Mouse (Mus musculus) small intestine, adult 2 months (tissue): ENCODE measurements at regions not wholly inside any gene's neighbourhood (a gene's known extent, or its start where the extent isn't known, plus 50 kb on each side); places are given as distances from the start of the nearest gene placed in this dataset.
A peak's percentile ranks its signal among the peaks of the same experiment; 100 is the strongest.

Source experiments
- H3K27ac ChIP-seq: fragments of 200-500 bp; 2 replicates; pipeline ENCODE4 v1.5.1; 2012; ENCODE audit warnings: low read depth, low read length, control low read depth, inconsistent platforms; ENCODE audit not compliant: insufficient read depth
- H3K27me3 ChIP-seq: fragments of 200-500 bp; 2 replicates; pipeline ENCODE4 v1.6.1; 2012; ENCODE audit warnings: mild to moderate bottlenecking, moderate library complexity, low read length, inconsistent platforms; ENCODE audit not compliant: control insufficient read depth, insufficient read depth
- H3K36me3 ChIP-seq: fragments of 200-500 bp; 2 replicates; pipeline ENCODE4 v1.6.1; 2012; ENCODE audit warnings: mild to moderate bottlenecking, low read length, control low read depth, inconsistent platforms; ENCODE audit not compliant: control insufficient read depth, insufficient read depth
- H3K4me1 ChIP-seq: fragments of 200-500 bp; 2 replicates; pipeline ENCODE4 v1.6.1; 2012; ENCODE audit warnings: low read length, inconsistent platforms, mixed read lengths; ENCODE audit not compliant: control insufficient read depth, insufficient read depth, insufficient read length
- H3K4me3 ChIP-seq: fragments of 200-500 bp; 2 replicates; pipeline ENCODE4 v1.5.1; 2012; ENCODE audit warnings: low read depth, mild to moderate bottlenecking, control low read depth, inconsistent platforms, low read length, moderate library complexity
- CTCF ChIP-seq: fragments of 200-500 bp; IDR thresholded peaks from 2 replicates; pipeline ENCODE4 v1.5.1; 2012; ENCODE audit warnings: low read depth, mild to moderate bottlenecking, control low read depth, inconsistent platforms, low read length, moderate library complexity, mixed read lengths; ENCODE audit not compliant: insufficient replicate concordance, insufficient read length; ENCODE audit errors: extremely low read depth
- POLR2A ChIP-seq: fragments of 200-500 bp; IDR thresholded peaks from 2 replicates; pipeline ENCODE4 v1.6.1; 2012; ENCODE audit warnings: low read depth, mild to moderate bottlenecking, control low read depth, inconsistent platforms, low read length, moderate library complexity
- WGBS: fragments of 180-500 bp; shearing (Covaris S2); methylation state at CpG from one replicate; pipeline ENCODE4 v1.1.7; 2018; 5-methylcytosine and 5-hydroxymethylcytosine counted together

GRCm38 (mm10) chr10:17200524-17201426 is 522.2 kb upstream of the Cited2 start:
- H3K4me3 ChIP-seq = no peak overlapping the region
- TF ChIP-seq POLR2A (no peak), CTCF (no peak)
- WGBS = 78% methylated on average over 8 of the region's 8 CpGs
- no peaks in the 10 kb centered on the region for H3K4me1 ChIP-seq
- no peaks in the 10 kb centered on the region for H3K36me3 ChIP-seq
- H3K27me3 ChIP-seq = no peaks in the 10 kb centered on the region
- H3K27ac ChIP-seq = peak overlapping the region; percentile 35; the same call in 1 of the 2 replicates

GRCm38 (mm10) chr10:17201427-17201745 is 521.6 kb upstream of the Cited2 start:
- H3K36me3 ChIP-seq = no peaks in the 10 kb centered on the region
- no peak overlapping the region for H3K4me3 ChIP-seq
- no peak for TF ChIP-seq POLR2A
- TF ChIP-seq CTCF = no peak
- peak overlapping the region; percentile 35; the same call in 1 of the 2 replicates for H3K27ac ChIP-seq
- WGBS = 71% methylated on average over 1 of the region's 1 CpGs
- no peaks in the 10 kb centered on the region for H3K27me3 ChIP-seq
- no peaks in the 10 kb centered on the region for H3K4me1 ChIP-seq

GRCm38 (mm10) chr10:17202556-17203415 is 520.2 kb upstream of the Cited2 start:
- TF ChIP-seq CTCF = no peak
- no peak for TF ChIP-seq POLR2A
- H3K27ac ChIP-seq = no peak overlapping the region
- 70% methylated on average over 4 of the region's 4 CpGs for WGBS
- H3K4me3 ChIP-seq = no peak overlapping the region
- H3K36me3 ChIP-seq = no peaks in the 10 kb centered on the region
- H3K27me3 ChIP-seq = no peaks in the 10 kb centered on the region
- no peaks in the 10 kb centered on the region for H3K4me1 ChIP-seq

GRCm38 (mm10) chr10:17203416-17204110 is 519.5 kb upstream of the Cited2 start:
- 90% methylated on average over 4 of the region's 4 CpGs for WGBS
- no peaks in the 10 kb centered on the region for H3K27me3 ChIP-seq

DNA sequence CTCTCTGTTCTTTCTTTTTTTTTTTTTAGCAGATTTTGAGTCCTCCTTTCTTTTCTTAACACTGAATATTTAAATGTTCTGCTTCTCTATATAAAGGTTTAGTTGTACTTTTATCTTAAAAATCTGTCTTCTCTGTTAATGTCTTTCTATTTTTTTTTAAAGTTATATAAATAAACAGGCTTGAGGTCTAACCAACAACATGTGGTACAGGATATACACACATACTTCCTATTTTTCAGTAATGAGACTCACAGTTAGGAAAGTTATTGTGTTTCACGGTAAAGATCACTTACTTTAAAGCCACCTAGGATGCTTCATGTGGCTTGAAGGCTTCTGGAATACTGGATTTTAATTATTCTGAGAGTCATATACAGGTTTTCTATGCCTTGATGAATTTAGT is 518.9 kb upstream of the Cited2 start:
- WGBS = 77% methylated on average over 1 of the region's 1 CpGs
- Histone ChIP-seq H3K27ac (no peak overlapping the region), H3K4me3 (no peak overlapping the region), H3K4me1 (no peaks in the 10 kb centered on the region), H3K27me3 (no peaks in the 10 kb centered on the region), H3K36me3 (no peaks in the 10 kb centered on the region)
- TF ChIP-seq POLR2A (no peak), CTCF (no peak)

More at GRCm38 (mm10) chr10:17203416-17204110, 519.5 kb upstream of the Cited2 start:
- Histone ChIP-seq H3K36me3 (no peaks in the 10 kb centered on the region), H3K4me3 (no peak overlapping the region), H3K27ac (no peak overlapping the region), H3K4me1 (no peaks in the 10 kb centered on the region)
- no peak for TF ChIP-seq POLR2A
- TF ChIP-seq CTCF = no peak

DNA sequence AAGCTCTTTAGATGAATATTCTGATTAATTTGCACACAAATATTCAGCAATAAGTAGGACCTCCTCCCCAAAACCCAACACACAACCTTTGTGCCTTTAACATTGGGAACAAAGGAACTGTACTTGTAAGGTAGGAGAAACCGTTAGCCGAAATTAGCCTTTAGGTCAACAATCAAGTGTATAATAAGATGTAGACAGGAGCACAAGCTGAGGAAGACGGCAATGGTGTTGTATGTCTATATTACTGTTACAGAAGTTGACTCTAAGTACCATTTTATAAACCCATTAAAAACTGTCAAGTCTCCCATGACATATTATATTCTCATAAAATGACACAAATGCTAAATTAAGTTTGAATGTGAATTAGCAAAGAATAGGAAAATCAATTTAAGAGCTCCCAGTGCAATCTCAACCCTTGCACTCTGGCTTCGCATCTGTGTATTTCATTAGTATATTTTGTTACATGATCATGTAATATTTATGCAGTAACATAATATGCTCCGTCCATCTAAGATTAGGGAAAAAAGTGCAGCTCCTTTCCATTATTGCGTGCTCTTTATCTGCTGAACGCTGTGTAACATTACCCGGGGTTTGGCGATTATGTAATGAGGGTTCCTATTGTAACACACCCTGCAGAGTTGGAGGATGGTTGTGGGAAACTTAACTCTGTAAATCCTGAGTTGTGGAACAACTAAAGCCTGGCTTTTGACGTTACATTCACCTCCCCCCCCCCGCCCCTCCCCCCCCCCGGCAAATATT is 510.3 kb upstream of the Cited2 start:
- Histone ChIP-seq H3K36me3 (no peaks in the 10 kb centered on the region), H3K27ac (no peak overlapping the region), H3K4me1 (peaks cover 4% of the 10 kb centered on the region; the same call in 1 of the 2 replicates), H3K4me3 (no peak overlapping the region), H3K27me3 (no peaks in the 10 kb centered on the region)
- WGBS = 50% methylated on average over 12 of the region's 12 CpGs
- no peak for TF ChIP-seq POLR2A
- no peak for TF ChIP-seq CTCF
